Mouse (Mus musculus) neural tube, embryonic 15.5 days (tissue): ENCODE results near the gene Mup22. TPM values are rescaled to one million over a fixed set of nuclear protein-coding genes. Genes with fewer than 3 reads are reported as not detected.
"Not testable (repeated sequence)": the region's sequence is repeated elsewhere in the genome, so short reads cannot be mapped to it uniquely, and the experiment has no call there.

ENCODE experiments used
- ATAC-seq: fragments of 200-750 bp; cut with Nextera tagmentation; 2 replicates; pipeline ENCODE4 v1.8.0; 2017; ENCODE audit warnings: mild to moderate bottlenecking, moderate TSS enrichment, moderate library complexity; ENCODE audit not compliant: low FRiP score
- H3K27ac ChIP-seq: fragments of 300-500 bp; sonication (generic); replicated peaks from 2 replicates; pipeline ENCODE4 v1.5.1; 2015; ENCODE audit warnings: mild to moderate bottlenecking, inconsistent platforms
- H3K27me3 ChIP-seq: fragments of 300-500 bp; sonication (generic); replicated peaks from 2 replicates; pipeline ENCODE4 v1.6.1; 2015; ENCODE audit warnings: inconsistent platforms
- H3K36me3 ChIP-seq: fragments of 300-500 bp; sonication (generic); 2 replicates; pipeline ENCODE4 v1.6.1; 2015; ENCODE audit warnings: inconsistent platforms
- H3K4me1 ChIP-seq: fragments of 300-500 bp; sonication (generic); 2 replicates; pipeline ENCODE4 v1.6.1; 2015; ENCODE audit warnings: inconsistent platforms
- H3K4me2 ChIP-seq: fragments of 300-500 bp; sonication (generic); 2 replicates; pipeline ENCODE4 v1.6.1; 2015; ENCODE audit warnings: inconsistent platforms, mild to moderate bottlenecking, moderate library complexity
- H3K4me3 ChIP-seq: fragments of 300-500 bp; sonication (generic); replicated peaks from 2 replicates; pipeline ENCODE4 v1.5.1; 2015; ENCODE audit warnings: mild to moderate bottlenecking, inconsistent platforms
- H3K9ac ChIP-seq: fragments of 300-500 bp; sonication (generic); replicated peaks from 2 replicates; pipeline ENCODE4 v1.6.1; 2015; ENCODE audit warnings: mild to moderate bottlenecking, inconsistent platforms
- H3K9me3 ChIP-seq: fragments of 300-500 bp; sonication (generic); replicated peaks from 2 replicates; pipeline ENCODE4 v1.6.1; 2016; ENCODE audit warnings: inconsistent platforms
- WGBS: fragments of 180-500 bp; shearing (Covaris S2); methylation state at CpG from one replicate; pipeline ENCODE4 v1.1.7; 2015; ENCODE audit warnings: mixed read lengths; 5-methylcytosine and 5-hydroxymethylcytosine counted together
- polyA plus RNA-seq: library from polyadenylated mRNA; unstranded; fragments of >200 nt; fragmentation: Nextera tagmentation; extraction: Ambion mirVana; gene quantifications from 2 replicates; pipeline ENCODE4 v1.2.1, GENCODE M21; 2015

The Mup22 gene
- polyA plus RNA-seq: not detected in 2 replicates

GRCm38 (mm10) chr4:60821363-60821762 lies at the start of gene Mup22:
Mup22 (minus strand) TSS chr4:60821463.
- not testable (repeated sequence) for H3K9ac ChIP-seq, H3K27me3 ChIP-seq, ATAC-seq, H3K4me1 ChIP-seq, H3K4me3 ChIP-seq, H3K9me3 ChIP-seq, H3K36me3 ChIP-seq, H3K27ac ChIP-seq, H3K4me2 ChIP-seq
- 89% methylated on average over 4 of the region's 4 CpGs for WGBS

DNA sequence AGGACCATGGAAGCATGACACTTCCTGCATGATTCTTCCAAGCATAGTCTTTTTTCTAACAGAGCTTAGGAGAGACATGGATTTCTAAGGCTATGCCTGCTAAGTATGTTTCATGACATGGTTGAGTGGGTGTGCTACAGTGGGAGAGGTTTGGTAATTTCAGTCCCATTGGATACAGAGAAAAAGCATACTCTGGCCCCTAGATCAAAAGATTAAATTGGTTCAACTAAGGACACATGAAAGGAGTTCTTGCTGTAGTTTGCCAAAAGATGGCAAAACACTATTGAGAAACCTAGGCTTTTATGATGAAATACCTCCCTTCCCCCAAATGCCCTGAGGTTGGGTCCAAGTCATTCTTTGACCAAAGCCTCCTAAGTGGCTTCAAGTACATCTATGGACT lies 19.6 kb upstream of the Mup22 start:
- H3K4me1 ChIP-seq, H3K36me3 ChIP-seq, H3K9ac ChIP-seq: not testable (repeated sequence)

More for the DNA sequence above, 19.6 kb upstream of the Mup22 start:
- not testable (repeated sequence) for H3K27me3 ChIP-seq, H3K27ac ChIP-seq, H3K9me3 ChIP-seq, ATAC-seq, H3K4me3 ChIP-seq, H3K4me2 ChIP-seq

Other genes starting within 250 kb of the Mup22 start
- gene Mup10, start 239.3 kb downstream of the Mup22 start, polyA plus RNA-seq: not detected in 2 replicates
- gene Mup11, start 159.1 kb downstream of the Mup22 start, polyA plus RNA-seq: 0.33 TPM in 1 of 2 replicates, not detected in the other
- gene Mup12, start 80.1 kb downstream of the Mup22 start, polyA plus RNA-seq: not detected in 2 replicates